Mouse (Mus musculus): ENCODE measurements around the gene Spag9. TPM values are rescaled to one million over a fixed set of nuclear protein-coding genes. Genes with fewer than 3 reads are reported as not detected.

The Spag9 gene
- total and polyA plus RNA-seq, 3 experiments = 21.0 to 32.1 (median 22.6) TPM

- H3K4me3 ChIP-seq (replicated peaks in 1 of 3; ENCODE audit: low read depth in 2 of 3, low read length in 2 of 3, poor library complexity in 1 of 3) = peak overlapping the region; percentile 77 to 94 (median 84)
- H3K79me2 ChIP-seq (replicated peaks; ENCODE audit: control insufficient read depth, extremely low read depth, insufficient read depth, poor library complexity, severe bottlenecking) = peaks cover 44% of the 10 kb centered on the region
- no peaks in the 10 kb centered on the region for H3K9me3 ChIP-seq (replicated peaks; ENCODE audit: low read length)
- peak; percentile 17; the same call in 1 of the 2 replicates for TF ChIP-seq SMC3 (IDR thresholded peaks at IDR 0.05; ENCODE audit: low read depth, low read length)
- no peak for TF ChIP-seq ZKSCAN1 (IDR thresholded peaks at IDR 0.05; ENCODE audit: borderline replicate concordance, low read depth, low read length)
- peak; percentile 25; the same call in 1 of the 2 replicates for TF ChIP-seq MAX (IDR thresholded peaks at IDR 0.05; ENCODE audit: low read length)
- no peak for TF ChIP-seq TCF12 (IDR thresholded peaks at IDR 0.05; ENCODE audit: low read depth, low read length)
- no peak for TF ChIP-seq KAT2A (IDR thresholded peaks at IDR 0.05; ENCODE audit: insufficient replicate concordance, low read length)
- peak; percentile 24; the same call in 1 of the 2 replicates for TF ChIP-seq BHLHE40 (IDR thresholded peaks at IDR 0.05; ENCODE audit: low read depth, low read length)
- no peak for TF ChIP-seq USF1 (IDR thresholded peaks at IDR 0.05; ENCODE audit: low read depth, low read length)
- TF ChIP-seq E2F4 (IDR thresholded peaks at IDR 0.05; ENCODE audit: insufficient replicate concordance, low read depth, low read length) = no peak
- TF ChIP-seq HCFC1 (IDR thresholded peaks at IDR 0.05; ENCODE audit: low read depth, low read length) = peak; percentile 6; the same call in 1 of the 2 replicates
- TF ChIP-seq JUND (conservative IDR thresholded peaks at IDR 0.05; ENCODE audit: low read depth, low read length) = no peak
- TF ChIP-seq CHD2 (IDR thresholded peaks at IDR 0.05; ENCODE audit: low read length) = no peak
- no peak for TF ChIP-seq EP300 (IDR thresholded peaks at IDR 0.05; ENCODE audit: low read length)
- no peak for TF ChIP-seq USF2 (conservative IDR thresholded peaks at IDR 0.05; ENCODE audit: low read depth, low read length)
- no peak for TF ChIP-seq POLR2AphosphoS2 (IDR thresholded peaks at IDR 0.05; ENCODE audit: low read depth, low read length)
- peak in 1 of 2 experiments; percentile 51; a peak in 2 of 4 replicates for TF ChIP-seq CTCF (conservative IDR thresholded peaks at IDR 0.05 in 1 of 2, IDR thresholded peaks at IDR 0.05 in 1 of 2; ENCODE audit: low read depth in 2 of 2, low read length in 2 of 2)
- TF ChIP-seq UBTF (IDR thresholded peaks at IDR 0.05; ENCODE audit: low read depth, low read length) = peak; percentile 84; the same call in 1 of the 2 replicates
- TF ChIP-seq POLR2A (IDR thresholded peaks at IDR 0.05; ENCODE audit: low read depth, low read length) = no peak
- 0 out of 2 replicates have a peak, but pooled peaks have one; percentile 33 for TF ChIP-seq TBP (conservative IDR thresholded peaks at IDR 0.05; ENCODE audit: low read depth, low read length)
- no peak for TF ChIP-seq RCOR1 (conservative IDR thresholded peaks at IDR 0.05; ENCODE audit: low read depth, low read length)
- peak; percentile 83 for TF ChIP-seq ZNF384 (IDR thresholded peaks at IDR 0.05; ENCODE audit: low read depth, low read length)
- no peak for TF ChIP-seq ELF1 (IDR thresholded peaks at IDR 0.05; ENCODE audit: low read depth, low read length)
- no peak for TF ChIP-seq PAX5 (IDR thresholded peaks at IDR 0.05; ENCODE audit: low read length)
- no peak for TF ChIP-seq ZC3H11A (IDR thresholded peaks at IDR 0.05; ENCODE audit: low read depth, low read length)
- TF ChIP-seq MEF2A (IDR thresholded peaks at IDR 0.05; ENCODE audit: borderline replicate concordance, low read depth, low read length) = no peak; the same call in 1 of the 2 replicates
- TF ChIP-seq RAD21 (IDR thresholded peaks at IDR 0.05; ENCODE audit: low read depth, low read length) = peak; percentile 31
- 0 out of 2 replicates have a peak, but pooled peaks have one; percentile 21 for TF ChIP-seq ZMIZ1 (IDR thresholded peaks at IDR 0.05; ENCODE audit: low read depth, low read length)
- no peak for TF ChIP-seq NRF1 (IDR thresholded peaks at IDR 0.05; ENCODE audit: low read depth, low read length)
- 0 out of 2 replicates have a peak, but pooled peaks have one; percentile 29 for TF ChIP-seq IRF4 (IDR thresholded peaks at IDR 0.05; ENCODE audit: low read depth, low read length)
- no peak for TF ChIP-seq ETS1 (conservative IDR thresholded peaks at IDR 0.05; ENCODE audit: low read depth, low read length)
- TF ChIP-seq JUN (IDR thresholded peaks at IDR 0.05; ENCODE audit: insufficient read depth, low read depth, low read length) = no peak
- TF ChIP-seq MAZ (IDR thresholded peaks at IDR 0.05; ENCODE audit: low read depth, low read length) = peak; percentile 20; the same call in 1 of the 2 replicates
- TF ChIP-seq NELFE (IDR thresholded peaks at IDR 0.05; ENCODE audit: low read depth, low read length) = no peak
- no peak for TF ChIP-seq SIN3A (IDR thresholded peaks at IDR 0.05; ENCODE audit: low read length)
- TF ChIP-seq MXI1 (IDR thresholded peaks at IDR 0.05; ENCODE audit: low read depth, low read length) = peak; percentile 36; the same call in 1 of the 2 replicates
- TF ChIP-seq CHD1 (IDR thresholded peaks at IDR 0.05; ENCODE audit: low read depth, low read length) = no peak
- TF ChIP-seq GABPA (IDR thresholded peaks at IDR 0.05; ENCODE audit: insufficient replicate concordance, low read depth, low read length) = no peak
- no peak for TF ChIP-seq MAFK (IDR thresholded peaks at IDR 0.05; ENCODE audit: insufficient replicate concordance, low read length)
- TF ChIP-seq MYC (IDR thresholded peaks at IDR 0.05; ENCODE audit: low read depth, low read length) = no peak
- peaks cover 3 to 39% of the 10 kb centered on the region in 2 experiments for H3K4me1 ChIP-seq (ENCODE audit: control insufficient read depth in 1 of 2, insufficient read depth in 2 of 2)
- H3K9ac ChIP-seq (ENCODE audit: insufficient read depth, low read depth) = peak overlapping the region; percentile 63
- in situ Hi-C loops (cut with MboI; ENCODE audit: low pct_ligation_motif_present, low pct_unique_long_range_greater_than_20kb, low sequenced_read_pairs) = no loop called here
- peak; percentile 66 for DNase-seq (ENCODE audit: extremely low read depth)
- dilution Hi-C loops (cut with MboI; ENCODE audit: extremely low pct_ligation_motif_present, extremely low pct_unique_long_range_greater_than_20kb, low sequenced_read_pairs) = no loop called here
- H3K27me3 ChIP-seq (replicated peaks) = no peaks in the 10 kb centered on the region
- H3K4me2 ChIP-seq (ENCODE audit: insufficient read depth, low read depth, poor library complexity, severe bottlenecking) = peak overlapping the region; percentile 100
- H3K36me3 ChIP-seq (replicated peaks in 1 of 2; ENCODE audit: control insufficient read depth in 1 of 2, insufficient read depth in 1 of 2, low read length in 1 of 2) = peaks cover 0 to 21% of the 10 kb centered on the region in 2 experiments
- H3K27ac ChIP-seq (ENCODE audit: insufficient read depth, low read depth) = peak overlapping the region; percentile 76
Measured at GRCm38 (mm10) chr11:93996306-93997140, 632 bp downstream of the Spag9 start.

Data from CH12.LX (cell line).